Mouse (Mus musculus): Measurements from ENCODE around the gene Hist2h3b.

Gene Hist2h3b

GRCm38 (mm10) chr3:96268051-96268775 is at the start of gene Hist2h3b:
TSS of gene Hist2h3b (plus strand) at chr3:96268654.
- peak; percentile 76 for DNase-seq (ENCODE audit: low read depth, low spot score)

GRCm38 (mm10) chr3:96219191-96219641 is 49.2 kb upstream of the Hist2h3b start:
- no peak for DNase-seq (ENCODE audit: low read depth, low spot score)

- DNase-seq (ENCODE audit: low read depth, low spot score) = peak; percentile 68
Observed at GRCm38 (mm10) chr3:96219661-96220130, 48.8 kb upstream of the Hist2h3b start, which contains the start of the genes Bola1 and Hist2h2ab. TSS of gene Bola1 (minus strand) at chr3:96219709. TSS of gene Hist2h2ab (plus strand) at chr3:96219865.

- peak; percentile 60 for DNase-seq (ENCODE audit: low read depth, low spot score)
Observed at GRCm38 (mm10) chr3:96220131-96220764, 48.2 kb upstream of the Hist2h3b start.

- peak; percentile 94 for DNase-seq (ENCODE audit: low read depth, low spot score)
Observed at GRCm38 (mm10) chr3:96220765-96221639, 47.5 kb upstream of the Hist2h3b start, which contains the start of the genes Hist2h2ac and Hist2h2be. TSS of gene Hist2h2ac (minus strand) at chr3:96220880. TSS of gene Hist2h2be (plus strand) at chr3:96221119.

- DNase-seq (ENCODE audit: low read depth, low spot score) = no peak
Observed at GRCm38 (mm10) chr3:96221640-96222038, 46.8 kb upstream of the Hist2h3b start.

GRCm38 (mm10) chr3:96222774-96223173 is 45.7 kb upstream of the Hist2h3b start:
- DNase-seq (ENCODE audit: low read depth, low spot score) = no peak

GRCm38 (mm10) chr3:96225421-96225820 is 43.0 kb upstream of the Hist2h3b start:
- DNase-seq (ENCODE audit: low read depth, low spot score) = no peak

- DNase-seq (ENCODE audit: low read depth, low spot score) = no peak
Observed at GRCm38 (mm10) chr3:96226695-96227648, 41.5 kb upstream of the Hist2h3b start.

- DNase-seq (ENCODE audit: low read depth, low spot score) = no peak
Observed at GRCm38 (mm10) chr3:96228828-96229227, 39.6 kb upstream of the Hist2h3b start.

- no peak for DNase-seq (ENCODE audit: low read depth, low spot score)
Observed at GRCm38 (mm10) chr3:96230404-96230803, 38.0 kb upstream of the Hist2h3b start.

- DNase-seq (ENCODE audit: low read depth, low spot score) = no peak
Observed at GRCm38 (mm10) chr3:96230910-96231757, 37.3 kb upstream of the Hist2h3b start.

GRCm38 (mm10) chr3:96231758-96232120 is 36.7 kb upstream of the Hist2h3b start:
- DNase-seq (ENCODE audit: low read depth, low spot score) = no peak

- DNase-seq (ENCODE audit: low read depth, low spot score) = no peak
Observed at GRCm38 (mm10) chr3:96234914-96235313, 33.5 kb upstream of the Hist2h3b start.

GRCm38 (mm10) chr3:96235836-96236235 is 32.6 kb upstream of the Hist2h3b start:
- no peak for DNase-seq (ENCODE audit: low read depth, low spot score)

- DNase-seq (ENCODE audit: low read depth, low spot score) = no peak
Observed at GRCm38 (mm10) chr3:96236834-96237334, 31.6 kb upstream of the Hist2h3b start.

GRCm38 (mm10) chr3:96237335-96237903 is 31.0 kb upstream of the Hist2h3b start:
- no peak for DNase-seq (ENCODE audit: low read depth, low spot score)

- peak; percentile 67 for DNase-seq (ENCODE audit: low read depth, low spot score)
Observed at GRCm38 (mm10) chr3:96237904-96238511, 30.4 kb upstream of the Hist2h3b start.
